Mouse (Mus musculus) cerebellum, postnatal 25 days (tissue): ENCODE data around the gene Atp6v1g1.
A peak's percentile ranks its signal among the peaks of the same experiment; 100 is the strongest.

Experiments used
- DNase-seq, 2 experiments: peaks; one replicate each; pipeline ENCODE4 v3.0.0; 2021; ENCODE audit warnings: mixed read lengths in 2 of 2

The Atp6v1g1 gene

GRCm38 (mm10) chr4:63547799-63548198 lies 3.2 kb downstream of the Atp6v1g1 start:
- DNase-seq = peak; percentile 11 to 16

- DNase-seq = no peak
Measured at GRCm38 (mm10) chr4:63548491-63548890, 3.9 kb downstream of the Atp6v1g1 start.

GRCm38 (mm10) chr4:63550908-63551307 lies 6.3 kb downstream of the Atp6v1g1 start:
- DNase-seq = no peak

GRCm38 (mm10) chr4:63552865-63553264 lies 8.3 kb downstream of the Atp6v1g1 start:
- DNase-seq = no peak

- DNase-seq = no peak
Measured at GRCm38 (mm10) chr4:63553789-63554576, 9.4 kb downstream of the Atp6v1g1 start.

GRCm38 (mm10) chr4:63554616-63555015 lies 10.0 kb downstream of the Atp6v1g1 start:
- no peak for DNase-seq

- no peak for DNase-seq
Measured at GRCm38 (mm10) chr4:63555111-63555510, 10.5 kb downstream of the Atp6v1g1 start.

GRCm38 (mm10) chr4:63556665-63557064 lies 12.1 kb downstream of the Atp6v1g1 start:
- no peak for DNase-seq

- DNase-seq = peak in 1 of 2 experiments; percentile 17
Measured at GRCm38 (mm10) chr4:63557124-63558059, 12.8 kb downstream of the Atp6v1g1 start.

GRCm38 (mm10) chr4:63558407-63559081 lies 14.0 kb downstream of the Atp6v1g1 start, which contains the start of gene Tmem268:
Tmem268 (plus strand) TSS chr4:63558781.
- peak; percentile 86 to 90 for DNase-seq

- peak in 1 of 2 experiments; percentile 23 for DNase-seq
Measured at GRCm38 (mm10) chr4:63559127-63559697, 14.6 kb downstream of the Atp6v1g1 start.

GRCm38 (mm10) chr4:63560079-63560478 lies 15.5 kb downstream of the Atp6v1g1 start:
- no peak for DNase-seq

GRCm38 (mm10) chr4:63561861-63562675 lies 17.5 kb downstream of the Atp6v1g1 start:
- DNase-seq = no peak

- no peak for DNase-seq
Measured at GRCm38 (mm10) chr4:63562742-63563141, 18.2 kb downstream of the Atp6v1g1 start.

GRCm38 (mm10) chr4:63567712-63568390 lies 23.3 kb downstream of the Atp6v1g1 start:
- no peak for DNase-seq

GRCm38 (mm10) chr4:63569322-63569721 lies 24.8 kb downstream of the Atp6v1g1 start:
- no peak for DNase-seq

GRCm38 (mm10) chr4:63570208-63570781 lies 25.7 kb downstream of the Atp6v1g1 start:
- DNase-seq = no peak

- no peak for DNase-seq
Measured at GRCm38 (mm10) chr4:63572621-63573020, 28.0 kb downstream of the Atp6v1g1 start.

GRCm38 (mm10) chr4:63579649-63580048 lies 35.1 kb downstream of the Atp6v1g1 start:
- DNase-seq = no peak

- DNase-seq = no peak
Measured at GRCm38 (mm10) chr4:63580078-63580477, 35.5 kb downstream of the Atp6v1g1 start.

GRCm38 (mm10) chr4:63582580-63582979 lies 38.0 kb downstream of the Atp6v1g1 start:
- DNase-seq = no peak
